8 mouse cellular contexts compared by ENCODE assay signal in genomic region chr7:30973501-30974289, GRCm38 (mm10). TPM values are rescaled to one million over a fixed set of nuclear protein-coding genes. Genes with fewer than 3 reads are reported as not detected.
DNase-seq lines count a peak whose midpoint lies in the region; ATAC-seq and TF ChIP-seq lines count a peak whose summit lies in the region.

TSS of gene Fam187b (plus strand) at chr7:30973790.

- no peaks in the 10 kb centered on the region for H3K36me3 ChIP-seq in hindbrain, embryonic 13.5 days
- H3K36me3 ChIP-seq in megakaryocyte, embryonic 14.5 days (replicated peaks; ENCODE audit: low read length) = no peaks in the 10 kb centered on the region

- H3K4me1 ChIP-seq in hindbrain, embryonic 13.5 days (replicated peaks) = peaks cover 12% of the 10 kb centered on the region
- peaks cover 23% of the 10 kb centered on the region for H3K4me1 ChIP-seq in megakaryocyte, embryonic 14.5 days

- ATAC-seq in hindbrain, embryonic 13.5 days (ENCODE audit: low FRiP score) = peak; percentile 84

- intact Hi-C loops in left cerebral cortex, adult 2 months (cut with DNase I) = loop anchor here (2.0 to 5.0 kb wide), 2 partner anchors 79 to 101 kb away; partner anchors contain the start of gene Fxyd7

- WGBS in hindbrain, embryonic 13.5 days = 0% methylated on average over 36 of the region's 37 CpGs

- peak; percentile 78 for DNase-seq in WW6 (ENCODE audit: low read depth, low spot score)
- DNase-seq in cerebellum, postnatal 14 days = peak; percentile 91 to 93
- DNase-seq in frontal cortex, postnatal 25 days (ENCODE audit: low spot score in 2 of 2) = peak; percentile 55 to 62
- DNase-seq in left cerebral cortex, adult 2 months (ENCODE audit: extremely low spot score in 1 of 2, low spot score in 2 of 2) = peak; percentile 74 to 76
- DNase-seq in right cerebral cortex, adult 2 months (ENCODE audit: low spot score in 2 of 2) = peak; percentile 68 to 79
- DNase-seq in urinary bladder, postnatal 25 days (ENCODE audit: low spot score) = peak; percentile 90

- H3K27me3 ChIP-seq in hindbrain, embryonic 13.5 days = peaks cover 29% of the 10 kb centered on the region
- H3K27me3 ChIP-seq in megakaryocyte, embryonic 14.5 days (replicated peaks) = peaks cover 22% of the 10 kb centered on the region

- H3K9me3 ChIP-seq in hindbrain, embryonic 13.5 days = no peaks in the 10 kb centered on the region
- peaks cover 2% of the 10 kb centered on the region; the same call in 1 of the 2 replicates for H3K9me3 ChIP-seq in megakaryocyte, embryonic 14.5 days

- TF ChIP-seq CTCF in left cerebral cortex, adult 2 months (IDR thresholded peaks at IDR 0.05) = peak; percentile 66

- H3K4me2 ChIP-seq in hindbrain, embryonic 13.5 days = peak within 1 kb of the TSS; percentile 56

- 0 out of 2 replicates have a peak within 1 kb of the TSS, but pooled peaks have one; percentile 23 for H3K27ac ChIP-seq in hindbrain, embryonic 13.5 days
- peak within 1 kb of the TSS; percentile 69 for H3K27ac ChIP-seq in left cerebral cortex, adult 2 months

- H3K9ac ChIP-seq in hindbrain, embryonic 13.5 days = peak within 1 kb of the TSS; percentile 46

- peak within 1 kb of the TSS; percentile 35 for H3K4me3 ChIP-seq in hindbrain, embryonic 13.5 days
- peak within 1 kb of the TSS; percentile 40 for H3K4me3 ChIP-seq in left cerebral cortex, adult 2 months
- H3K4me3 ChIP-seq in megakaryocyte, embryonic 14.5 days (replicated peaks) = peak within 1 kb of the TSS; percentile 91

RNA-seq across cellular contexts. Expression of gene Fam187b, which starts in this region (rescaled TPM):
- 0.96 and 0.97 TPM in 2 replicates for polyA plus RNA-seq in hindbrain, embryonic 13.5 days (2015; fragmentation: Nextera tagmentation; extraction: Ambion mirVana)
- under 1 TPM; 0.23 to 0.38 TPM for total RNA-seq in left cerebral cortex, adult 2 months (2021)
- polyA plus RNA-seq in megakaryocyte, embryonic 14.5 days (2012; ENCODE audit: insufficient read depth, low replicate concordance) = not detected in 2 replicates

Comparison
In these comparisons a context has a peak if more than half of its experiments do, and no peak if none do; other contexts are left out.
1. Peak in every context shown above with its lines: DNase-seq, ATAC-seq, H3K4me3 ChIP-seq and H3K27ac ChIP-seq.
2. Peak in ATAC-seq, H3K4me3 ChIP-seq, H3K27ac ChIP-seq, H3K9ac ChIP-seq and H3K4me2 ChIP-seq in hindbrain, embryonic 13.5 days; RNA of the gene not detected or under 1 TPM.
3. Peak in DNase-seq, H3K4me3 ChIP-seq and H3K27ac ChIP-seq in left cerebral cortex, adult 2 months; RNA of the gene not detected or under 1 TPM.
4. H3K4me3 ChIP-seq: peak in every context shown above with its lines; median percentile 91 in megakaryocyte, embryonic 14.5 days; 40 in left cerebral cortex, adult 2 months; 35 in hindbrain, embryonic 13.5 days.